Mouse (Mus musculus) stomach, embryonic 15.5 days (tissue): ENCODE data around the gene Akr1cl. TPM values are rescaled to one million over a fixed set of nuclear protein-coding genes. Genes with fewer than 3 reads are reported as not detected.
A peak's percentile ranks its signal among the peaks of the same experiment; 100 is the strongest.

Experiments
- ATAC-seq: fragments of 200-750 bp; cut with Nextera tagmentation; 2 replicates; pipeline ENCODE4 v1.8.0; 2017; ENCODE audit warnings: low read depth, moderate number of reproducible peaks, moderate TSS enrichment; ENCODE audit not compliant: insufficient read depth, low FRiP score
- H3K27ac ChIP-seq: fragments of 300-500 bp; sonication (generic); 2 replicates; pipeline ENCODE4 v1.5.1; 2015; ENCODE audit warnings: mild to moderate bottlenecking, inconsistent platforms
- H3K27me3 ChIP-seq: fragments of 300-500 bp; sonication (generic); replicated peaks from 2 replicates; pipeline ENCODE4 v1.6.1; 2015; ENCODE audit warnings: inconsistent platforms
- H3K36me3 ChIP-seq: fragments of 300-500 bp; sonication (generic); 2 replicates; pipeline ENCODE4 v1.6.1; 2015; ENCODE audit warnings: inconsistent platforms
- H3K4me1 ChIP-seq: fragments of 300-500 bp; sonication (generic); 2 replicates; pipeline ENCODE4 v1.6.1; 2015; ENCODE audit warnings: inconsistent platforms
- H3K4me2 ChIP-seq: fragments of 300-500 bp; sonication (generic); 2 replicates; pipeline ENCODE4 v1.6.1; 2015; ENCODE audit warnings: mild to moderate bottlenecking, inconsistent platforms
- H3K4me3 ChIP-seq: fragments of 300-500 bp; sonication (generic); replicated peaks from 2 replicates; pipeline ENCODE4 v1.5.1; 2015; ENCODE audit warnings: inconsistent platforms
- H3K9ac ChIP-seq: fragments of 300-500 bp; sonication (generic); 2 replicates; pipeline ENCODE4 v1.6.1; 2015; ENCODE audit warnings: inconsistent platforms
- H3K9me3 ChIP-seq: fragments of 300-500 bp; sonication (generic); 2 replicates; pipeline ENCODE4 v1.6.1; 2016; ENCODE audit warnings: inconsistent platforms
- WGBS: fragments of 180-500 bp; shearing (Covaris S2); methylation state at CpG from one replicate; pipeline ENCODE4 v1.1.7; 2015; 5-methylcytosine and 5-hydroxymethylcytosine counted together
- polyA plus RNA-seq: library from polyadenylated mRNA; unstranded; fragments of >200 nt; fragmentation: Nextera tagmentation; extraction: Ambion mirVana; gene quantifications from 2 replicates; pipeline ENCODE4 v1.2.1, GENCODE M21; 2015

Akr1cl gene
- polyA plus RNA-seq, 1 experiment from 2014 or later, result 0.95 TPM

- Histone ChIP-seq H3K9ac (no peak overlapping the region), H3K4me2 (no peak overlapping the region), H3K9me3 (no peaks in the 10 kb centered on the region), H3K4me1 (no peaks in the 10 kb centered on the region), H3K27ac (no peak overlapping the region), H3K4me3 (no peak overlapping the region), H3K27me3 (no peaks in the 10 kb centered on the region), H3K36me3 (no peaks in the 10 kb centered on the region)
- WGBS, result 89% methylated on average over 3 of the region's 3 CpGs
- ATAC-seq, result no peak
Measured at GRCm38 (mm10) chr1:65041837-65042236, 9.3 kb upstream of the Akr1cl start.

- H3K36me3 ChIP-seq, result no peaks in the 10 kb centered on the region
- 64% methylated on average over 6 of the region's 6 CpGs for WGBS
- H3K9me3 ChIP-seq, result no peaks in the 10 kb centered on the region
- no peaks in the 10 kb centered on the region for H3K27me3 ChIP-seq
- H3K27ac ChIP-seq, result no peak overlapping the region
- no peak for ATAC-seq
- no peak overlapping the region for H3K4me3 ChIP-seq
- H3K9ac ChIP-seq, result no peak overlapping the region
- no peaks in the 10 kb centered on the region for H3K4me1 ChIP-seq
- no peak overlapping the region for H3K4me2 ChIP-seq
Measured at GRCm38 (mm10) chr1:65040806-65041205, 8.2 kb upstream of the Akr1cl start.

- 72% methylated on average over 3 of the region's 3 CpGs for WGBS
- ATAC-seq, result no peak
- no peak overlapping the region for H3K27ac ChIP-seq
Measured at GRCm38 (mm10) chr1:65039679-65040078, 7.1 kb upstream of the Akr1cl start.

GRCm38 (mm10) chr1:65037542-65037941, 5.0 kb upstream of the Akr1cl start:
- no peaks in the 10 kb centered on the region for H3K27me3 ChIP-seq
- H3K27ac ChIP-seq, result no peak overlapping the region
- WGBS, result 40% methylated on average over 2 of the region's 2 CpGs
- no peaks in the 10 kb centered on the region for H3K4me1 ChIP-seq
- no peak for ATAC-seq
- no peak overlapping the region for H3K4me3 ChIP-seq
- no peak overlapping the region for H3K9ac ChIP-seq
- H3K4me2 ChIP-seq, result no peak overlapping the region
- H3K36me3 ChIP-seq, result no peaks in the 10 kb centered on the region
- no peaks in the 10 kb centered on the region for H3K9me3 ChIP-seq

More at GRCm38 (mm10) chr1:65039679-65040078, 7.1 kb upstream of the Akr1cl start:
- Histone ChIP-seq H3K9ac (no peak overlapping the region), H3K27me3 (no peaks in the 10 kb centered on the region), H3K4me2 (no peak overlapping the region), H3K9me3 (no peaks in the 10 kb centered on the region), H3K4me3 (no peak overlapping the region), H3K4me1 (no peaks in the 10 kb centered on the region), H3K36me3 (no peaks in the 10 kb centered on the region)

- Histone ChIP-seq H3K9ac (no peak overlapping the region), H3K27me3 (no peaks in the 10 kb centered on the region), H3K4me1 (no peaks in the 10 kb centered on the region), H3K36me3 (no peaks in the 10 kb centered on the region), H3K9me3 (no peaks in the 10 kb centered on the region), H3K4me3 (no peak overlapping the region), H3K27ac (no peak overlapping the region), H3K4me2 (no peak overlapping the region)
- no peak for ATAC-seq
- 16% methylated on average over 3 of the region's 3 CpGs for WGBS
Measured at GRCm38 (mm10) chr1:65035513-65035912, 3.0 kb upstream of the Akr1cl start.

GRCm38 (mm10) chr1:65028206-65028605, 4.4 kb downstream of the Akr1cl start:
- H3K4me1 ChIP-seq, result no peaks in the 10 kb centered on the region
- H3K27me3 ChIP-seq, result no peaks in the 10 kb centered on the region
- no peak overlapping the region for H3K27ac ChIP-seq
- H3K36me3 ChIP-seq, result no peaks in the 10 kb centered on the region
- ATAC-seq, result no peak
- 63% methylated on average over 9 of the region's 9 CpGs for WGBS
- no peak overlapping the region for H3K4me3 ChIP-seq
- H3K9me3 ChIP-seq, result no peaks in the 10 kb centered on the region
- no peak overlapping the region for H3K9ac ChIP-seq
- no peak overlapping the region for H3K4me2 ChIP-seq

- H3K4me2 ChIP-seq, result no peak overlapping the region
- H3K36me3 ChIP-seq, result no peaks in the 10 kb centered on the region
- H3K4me1 ChIP-seq, result no peaks in the 10 kb centered on the region
- 82% methylated on average over 4 of the region's 4 CpGs for WGBS
- no peaks in the 10 kb centered on the region for H3K9me3 ChIP-seq
- H3K9ac ChIP-seq, result no peak overlapping the region
- H3K4me3 ChIP-seq, result no peak overlapping the region
- H3K27me3 ChIP-seq, result no peaks in the 10 kb centered on the region
- ATAC-seq, result no peak
- H3K27ac ChIP-seq, result no peak overlapping the region
Measured at GRCm38 (mm10) chr1:65012726-65013125, 19.8 kb downstream of the Akr1cl start.

- Histone ChIP-seq H3K4me2 (no peak overlapping the region), H3K4me3 (no peak overlapping the region), H3K27me3 (no peaks in the 10 kb centered on the region), H3K9ac (no peak overlapping the region), H3K36me3 (no peaks in the 10 kb centered on the region), H3K4me1 (no peaks in the 10 kb centered on the region), H3K9me3 (no peaks in the 10 kb centered on the region), H3K27ac (no peak overlapping the region)
- 9% methylated on average over 9 of the region's 9 CpGs for WGBS
- ATAC-seq, result peak; percentile 53; the same call in 1 of the 2 replicates
Measured at GRCm38 (mm10) chr1:65010153-65010552, 22.4 kb downstream of the Akr1cl start.

- no peak for ATAC-seq
- H3K4me2 ChIP-seq, result no peak overlapping the region
- no peaks in the 10 kb centered on the region for H3K27me3 ChIP-seq
- no peak overlapping the region for H3K4me3 ChIP-seq
- H3K27ac ChIP-seq, result no peak overlapping the region
- H3K9me3 ChIP-seq, result no peaks in the 10 kb centered on the region
- no peak overlapping the region for H3K9ac ChIP-seq
- 77% methylated on average over 6 of the region's 6 CpGs for WGBS
- no peaks in the 10 kb centered on the region for H3K4me1 ChIP-seq
- no peaks in the 10 kb centered on the region for H3K36me3 ChIP-seq
Measured at GRCm38 (mm10) chr1:65005575-65005974, 27.0 kb downstream of the Akr1cl start.

- H3K27me3 ChIP-seq, result no peaks in the 10 kb centered on the region
- WGBS, result 70% methylated on average over 4 of the region's 4 CpGs
Measured at GRCm38 (mm10) chr1:65004526-65004925, 28.0 kb downstream of the Akr1cl start.

GRCm38 (mm10) chr1:64993206-64993605, 39.4 kb downstream of the Akr1cl start:
- Histone ChIP-seq H3K27ac (no peak overlapping the region), H3K36me3 (no peaks in the 10 kb centered on the region), H3K4me1 (no peaks in the 10 kb centered on the region), H3K9me3 (no peaks in the 10 kb centered on the region), H3K4me3 (no peak overlapping the region), H3K9ac (no peak overlapping the region), H3K27me3 (no peaks in the 10 kb centered on the region), H3K4me2 (no peak overlapping the region)
- no peak for ATAC-seq
- 64% methylated on average over 4 of the region's 4 CpGs for whole genome bisulfite sequencing

More at GRCm38 (mm10) chr1:65004526-65004925, 28.0 kb downstream of the Akr1cl start:
- Histone ChIP-seq H3K4me2 (no peak overlapping the region), H3K36me3 (no peaks in the 10 kb centered on the region), H3K4me1 (no peaks in the 10 kb centered on the region), H3K9me3 (no peaks in the 10 kb centered on the region), H3K27ac (no peak overlapping the region), H3K9ac (no peak overlapping the region), H3K4me3 (no peak overlapping the region)
- no peak for ATAC-seq

- ATAC-seq, result no peak
- Histone ChIP-seq H3K4me2 (no peak overlapping the region), H3K4me3 (no peak overlapping the region), H3K27me3 (no peaks in the 10 kb centered on the region), H3K4me1 (no peaks in the 10 kb centered on the region), H3K9me3 (no peaks in the 10 kb centered on the region), H3K27ac (no peak overlapping the region), H3K36me3 (no peaks in the 10 kb centered on the region), H3K9ac (no peak overlapping the region)
Measured at GRCm38 (mm10) chr1:64988176-64988575, 44.4 kb downstream of the Akr1cl start.

- Histone ChIP-seq H3K9ac (no peak overlapping the region), H3K4me1 (no peaks in the 10 kb centered on the region), H3K4me2 (no peak overlapping the region), H3K27ac (no peak overlapping the region), H3K9me3 (no peaks in the 10 kb centered on the region), H3K36me3 (no peaks in the 10 kb centered on the region), H3K4me3 (no peak overlapping the region), H3K27me3 (no peaks in the 10 kb centered on the region)
- ATAC-seq, result no peak
- WGBS, result 40% methylated on average over 7 of the region's 7 CpGs
Measured at GRCm38 (mm10) chr1:64986120-64986519, 46.4 kb downstream of the Akr1cl start.
